ENCODE assay signal across 11 mouse cellular contexts in the genomic region with DNA sequence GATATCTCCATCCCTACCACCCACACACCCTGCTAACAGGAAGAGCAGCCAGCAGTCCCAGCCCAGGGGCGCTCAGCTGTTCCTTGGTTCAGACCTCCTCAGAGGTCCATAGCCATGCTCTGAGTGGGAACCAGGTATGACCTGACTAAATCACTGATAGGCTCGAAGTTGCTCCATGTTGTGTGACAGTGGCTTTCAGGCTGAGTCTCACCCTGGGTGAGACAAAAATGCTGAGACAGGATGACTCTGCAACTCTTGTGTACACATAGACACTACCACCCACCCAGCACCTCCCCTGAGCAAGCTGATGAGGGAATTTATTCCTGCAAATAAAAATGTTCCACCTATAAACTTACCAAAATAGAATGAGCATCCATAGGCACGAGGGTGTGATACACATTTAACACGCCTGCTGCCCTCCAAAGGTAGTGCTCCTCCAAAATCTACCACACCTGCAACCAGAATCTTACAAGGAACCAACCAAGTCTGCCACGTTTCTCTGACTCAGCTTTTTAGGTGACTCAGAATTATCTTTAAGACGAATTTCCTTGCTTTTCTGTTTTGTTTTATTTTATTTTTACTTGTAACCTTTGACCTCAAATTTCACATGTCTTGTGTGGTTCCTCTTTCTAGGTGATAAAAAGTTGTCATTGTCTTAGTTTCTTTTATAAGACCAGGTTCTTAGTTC. TPM values are rescaled to one million over a fixed set of nuclear protein-coding genes. Genes with fewer than 3 reads are reported as not detected.
A peak's percentile ranks its signal among the peaks of the same experiment; 100 is the strongest.
DNase-seq lines count a peak whose midpoint lies in the region; ATAC-seq lines count a peak whose summit lies in the region.
"Had no signal": no experiment of that assay in that cellular context is flagged by ENCODE, and none has a peak within 500 bp of the region (broad histone marks: within the 10 kb centered on the region; RNA-seq: fewer than 3 reads in every experiment).

No protein-coding gene starts in this region.

- intact Hi-C loops in left cerebral cortex, postnatal 36 days (cut with DNase I), result no loop called here
- intact Hi-C loops in left cerebral cortex, postnatal 4 days (cut with DNase I), result no loop called here

- H3K27ac ChIP-seq in forebrain, embryonic 13.5 days, result no peak overlapping the region

- H3K27me3 ChIP-seq in forebrain, embryonic 13.5 days, result no peaks in the 10 kb centered on the region

- peak; percentile 95 for ATAC-seq in erythroid progenitor cell, adult 5-6 weeks (replicated peaks; ENCODE audit: low FRiP score, poor library complexity, severe bottlenecking)
- no peak for ATAC-seq in forebrain, embryonic 13.5 days

- no peaks in the 10 kb centered on the region for H3K36me3 ChIP-seq in forebrain, embryonic 13.5 days (ENCODE audit: poor library complexity, severe bottlenecking)

- H3K4me3 ChIP-seq in forebrain, embryonic 13.5 days, result no peak overlapping the region
- H3K4me3 ChIP-seq: myocyte had no signal

- DNase-seq in left cerebral cortex, postnatal 36 days (ENCODE audit: low spot score in 2 of 2), result peak; percentile 41 to 47
- DNase-seq in left cerebral cortex, postnatal 4 days, result no peak
- DNase-seq in R1 (ENCODE audit: low read depth, low spot score), result peak; percentile 82
- DNase-seq in spleen, postnatal 4 days (ENCODE audit: low spot score in 2 of 2), result peak; percentile 36 to 59
- DNase-seq in kidney, adult 18-20 months, result no peak
- DNase-seq: cerebellum, adult 2 months; kidney, postnatal 36 days had no signal

- no peaks in the 10 kb centered on the region for H3K4me1 ChIP-seq in forebrain, embryonic 13.5 days

- H3K4me2 ChIP-seq in forebrain, embryonic 13.5 days, result no peak overlapping the region

- WGBS in forebrain, embryonic 13.5 days, result 85% methylated on average over 6 of the region's 6 CpGs

- no peak overlapping the region for H3K9ac ChIP-seq in forebrain, embryonic 13.5 days

- no peaks in the 10 kb centered on the region for H3K9me3 ChIP-seq in forebrain, embryonic 13.5 days (replicated peaks)

RNA-seq across cellular contexts. Expression of gene Cldn10, which starts 37.1 kb away (rescaled TPM):
- total RNA-seq in left cerebral cortex, postnatal 36 days (2021), result 10 to 100 TPM; 24.6 to 28.3 TPM
- 1 to 10 TPM; 5.4 to 6.7 TPM for total RNA-seq in left cerebral cortex, postnatal 4 days (2021)
- total RNA-seq in erythroid progenitor cell, adult 5-6 weeks (2015; ENCODE audit: low replicate concordance), result 1.4 and 3.4 TPM in 2 replicates
- total RNA-seq in erythroid progenitor cell, adult 5-6 weeks (2017; ENCODE audit: low replicate concordance), result not detected in 2 replicates
- 0.57 and 0.77 TPM in 2 replicates for polyA plus RNA-seq in forebrain, embryonic 13.5 days (2015; fragmentation: Nextera tagmentation; extraction: Ambion mirVana)
- polyA plus RNA-seq: liver, adult 2 months; myocyte had no signal

RNA-seq across cellular contexts. Expression of gene Abcc4, which starts 44.6 kb away (rescaled TPM):
- total RNA-seq in left cerebral cortex, postnatal 36 days (2021), result 10 to 100 TPM in 1 of 2 experiments, 1 to 10 TPM in 1; 8.4 to 13.6 TPM
- 1 to 10 TPM; 4.3 to 4.6 TPM for total RNA-seq in left cerebral cortex, postnatal 4 days (2021)
- 16.3 and 17.7 TPM in 2 replicates for total RNA-seq in erythroid progenitor cell, adult 5-6 weeks (2015; ENCODE audit: low replicate concordance)
- total RNA-seq in erythroid progenitor cell, adult 5-6 weeks (2017; ENCODE audit: low replicate concordance), result 14.5 and 17.5 TPM in 2 replicates
- 0.96 and 1.2 TPM in 2 replicates for polyA plus RNA-seq in forebrain, embryonic 13.5 days (2015; fragmentation: Nextera tagmentation; extraction: Ambion mirVana)

Comparison
In these comparisons a context has a peak if more than half of its experiments do, and no peak if none do; other contexts are left out.
1. DNase-seq: peak in left cerebral cortex, postnatal 36 days (2 of 2), R1 (single experiment) and spleen, postnatal 4 days (2 of 2); none in left cerebral cortex, postnatal 4 days (single experiment) and kidney, adult 18-20 months (single experiment).